Mouse (Mus musculus): Measurements from ENCODE around the gene Arhgap31. TPM values are rescaled to one million over a fixed set of nuclear protein-coding genes. Genes with fewer than 3 reads are reported as not detected.

Arhgap31 gene
- total RNA-seq, 2 experiments from 2014 or later = 0.14 to 1.7 TPM

- ATAC-seq (replicated peaks; ENCODE audit: low FRiP score, low TSS enrichment, poor library complexity, severe bottlenecking) = peak; percentile 39
These were observed 128.3 kb downstream of the Arhgap31 start for GRCm38 (mm10) chr16:38584761-38585160.

DNA sequence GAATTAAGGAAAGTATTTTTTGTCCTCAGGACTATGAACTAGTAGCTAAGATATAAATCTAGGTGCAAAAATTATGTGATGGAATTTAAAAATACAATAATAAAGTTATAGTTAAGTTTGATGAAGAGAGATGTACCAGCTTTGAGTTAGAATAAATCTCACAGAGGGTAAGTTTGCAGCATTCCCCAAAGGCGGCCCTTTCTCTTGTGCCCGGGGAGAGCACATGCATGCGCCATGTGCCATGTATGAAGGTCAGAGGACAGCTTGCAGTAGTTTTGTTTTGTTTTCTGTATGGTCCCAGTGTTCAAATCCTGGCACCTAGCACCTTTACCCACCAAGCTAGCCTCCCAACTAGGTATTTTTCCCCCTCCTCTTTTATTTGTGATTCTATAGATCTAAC, 141.6 kb downstream of the Arhgap31 start:
- no peak for ATAC-seq (replicated peaks; ENCODE audit: low FRiP score, low TSS enrichment, poor library complexity, severe bottlenecking)

- ATAC-seq (replicated peaks; ENCODE audit: low FRiP score, low TSS enrichment, poor library complexity, severe bottlenecking) = no peak
These were observed 144.9 kb downstream of the Arhgap31 start for GRCm38 (mm10) chr16:38568192-38568591.

GRCm38 (mm10) chr16:38563516-38563915, 149.6 kb downstream of the Arhgap31 start:
- ATAC-seq (replicated peaks; ENCODE audit: low FRiP score, low TSS enrichment, poor library complexity, severe bottlenecking) = no peak

GRCm38 (mm10) chr16:38562968-38563327, 150.1 kb downstream of the Arhgap31 start:
- ATAC-seq (replicated peaks; ENCODE audit: low FRiP score, low TSS enrichment, poor library complexity, severe bottlenecking) = peak; percentile 64

GRCm38 (mm10) chr16:38562131-38562967, 150.7 kb downstream of the Arhgap31 start:
- peak; percentile 96 for ATAC-seq (replicated peaks; ENCODE audit: low FRiP score, low TSS enrichment, poor library complexity, severe bottlenecking)

DNA sequence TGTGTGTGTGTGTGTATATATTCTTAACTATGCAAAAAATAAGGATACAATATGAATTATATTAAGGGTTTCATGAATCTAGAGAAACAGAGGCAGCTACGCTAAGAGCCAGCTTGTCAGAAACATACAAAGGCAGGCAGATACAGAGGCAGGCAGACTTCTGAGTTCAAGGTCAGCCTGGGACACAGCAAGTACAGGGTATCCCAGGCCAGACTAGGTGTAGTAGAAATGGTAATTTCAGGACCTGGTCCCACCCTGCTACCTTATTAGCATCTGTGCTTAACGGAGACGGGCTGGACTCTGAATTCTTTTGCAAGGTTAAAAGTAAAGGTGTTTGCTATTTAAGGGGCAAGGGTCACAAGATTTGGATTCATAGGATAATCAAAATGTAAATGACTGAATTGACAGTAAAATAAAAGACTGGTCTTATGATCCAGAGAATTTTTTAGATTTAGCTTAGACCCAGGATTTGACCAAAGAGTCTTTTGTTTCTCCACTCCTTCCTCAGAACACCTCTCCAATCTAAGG, 154.8 kb downstream of the Arhgap31 start, which contains the start of gene Tmem39a:
Gene Tmem39a (plus strand): TSS at position 478 of the 528 bp plus-strand sequence.
- ATAC-seq (replicated peaks; ENCODE audit: low FRiP score, low TSS enrichment, poor library complexity, severe bottlenecking) = no peak

DNA sequence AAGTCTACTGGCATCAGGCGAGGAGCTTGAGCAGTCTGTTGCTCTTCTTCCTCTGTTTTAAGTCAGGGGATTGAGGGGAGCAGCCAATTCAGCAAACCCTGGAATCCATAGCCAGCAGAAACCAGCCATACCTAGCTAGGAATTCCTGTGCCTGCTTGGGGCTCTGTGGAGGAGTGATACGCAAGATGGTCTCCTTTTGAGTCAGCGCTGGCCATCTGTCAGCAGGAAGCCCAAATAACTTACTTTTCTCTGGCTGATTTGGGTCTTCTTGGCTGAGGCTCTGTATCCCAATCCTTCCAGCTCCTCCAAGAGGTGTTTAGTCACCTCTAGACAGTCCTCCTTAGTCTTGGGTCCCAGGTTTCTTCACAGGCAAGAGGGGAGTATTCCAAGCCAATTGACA, 157.1 kb downstream of the Arhgap31 start:
- no peak for ATAC-seq (replicated peaks; ENCODE audit: low FRiP score, low TSS enrichment, poor library complexity, severe bottlenecking)

DNA sequence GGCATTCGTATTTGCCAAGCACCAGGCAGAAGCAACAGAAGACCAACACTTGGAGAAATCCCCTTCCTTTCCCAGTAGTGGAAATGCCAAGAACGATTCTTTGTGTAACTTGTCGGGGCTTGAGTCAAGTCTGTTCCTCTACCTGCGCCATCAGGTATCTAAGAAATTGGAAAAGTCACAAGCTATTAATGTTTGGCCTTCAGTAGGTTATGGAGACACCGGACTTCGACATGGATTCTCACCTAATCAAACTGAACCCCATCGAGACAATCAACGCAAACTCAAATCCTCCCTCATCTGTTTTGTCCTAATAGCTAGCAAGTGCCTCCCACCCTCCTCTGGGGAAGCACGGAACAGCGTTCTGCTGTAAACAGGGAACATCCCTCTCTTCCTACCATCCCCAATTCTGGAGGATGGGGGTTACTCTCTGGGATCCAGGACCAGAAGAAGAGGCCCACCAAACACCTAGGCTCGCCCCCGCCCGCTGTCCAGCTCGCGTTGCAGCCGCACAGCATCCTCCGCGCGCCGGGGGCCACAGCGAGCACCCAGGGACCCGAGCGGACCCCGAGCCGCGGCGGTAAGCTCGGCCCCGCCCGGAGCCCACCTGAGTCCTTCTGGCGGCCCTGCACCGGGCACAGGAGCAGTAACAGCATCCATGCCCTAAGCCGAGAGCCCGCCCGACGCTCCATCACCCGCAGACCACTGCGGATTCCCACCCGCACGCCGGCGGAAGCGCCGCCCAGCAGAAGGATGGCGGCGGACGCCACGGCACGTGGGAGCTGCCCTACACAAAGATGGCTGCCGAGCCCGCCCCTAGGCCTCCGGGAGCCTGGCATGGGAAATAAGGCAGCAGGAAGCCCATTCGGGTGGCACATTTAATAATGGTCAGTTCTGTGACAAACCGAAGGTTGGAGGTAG, 163.3 kb downstream of the Arhgap31 start, which contains the start of gene Poglut1:
Gene Poglut1 (minus strand): TSS at position 780 of the 918 bp plus-strand sequence.
- peak; percentile 93 for ATAC-seq (replicated peaks; ENCODE audit: low FRiP score, low TSS enrichment, poor library complexity, severe bottlenecking)

Other genes starting within 250 kb of the Arhgap31 start
- gene Timmdc1, start 190.6 kb downstream of the Arhgap31 start, total RNA-seq (2014; fragmentation: Nextera tagmentation) = 22.1 and 23.3 TPM in 2 replicates
- 32.0 and 33.0 TPM in 2 replicates for gene Timmdc1, start 190.6 kb downstream of the Arhgap31 start, total RNA-seq (2017)
- 22.2 and 32.6 TPM in 2 replicates for gene Poglut1, start 163.0 kb downstream of the Arhgap31 start, total RNA-seq (2014; fragmentation: Nextera tagmentation)
- gene Poglut1, start 163.0 kb downstream of the Arhgap31 start, total RNA-seq (2017) = 21.9 and 23.2 TPM in 2 replicates
- 32.5 and 48.5 TPM in 2 replicates for gene Tmem39a, start 154.6 kb downstream of the Arhgap31 start, total RNA-seq (2014; fragmentation: Nextera tagmentation)
- gene Tmem39a, start 154.6 kb downstream of the Arhgap31 start, total RNA-seq (2017) = 23.8 and 51.7 TPM in 2 replicates
- gene B4galt4, start 29.0 kb upstream of the Arhgap31 start, total RNA-seq (2014; fragmentation: Nextera tagmentation) = not detected in 2 replicates
- gene B4galt4, start 29.0 kb upstream of the Arhgap31 start, total RNA-seq (2017) = 1.8 and 2.9 TPM in 2 replicates
- gene Upk1b, start 87.1 kb upstream of the Arhgap31 start, total RNA-seq (2014; fragmentation: Nextera tagmentation) = not detected in 2 replicates
- not detected in 2 replicates for gene Upk1b, start 87.1 kb upstream of the Arhgap31 start, total RNA-seq (2017)
- gene 4930435E12Rik, start 115.5 kb upstream of the Arhgap31 start, total RNA-seq (2014; fragmentation: Nextera tagmentation) = not detected in 2 replicates
- not detected in 2 replicates for gene 4930435E12Rik, start 115.5 kb upstream of the Arhgap31 start, total RNA-seq (2017)
- gene Igsf11, start 179.4 kb upstream of the Arhgap31 start, total RNA-seq (2014; fragmentation: Nextera tagmentation) = not detected in 2 replicates
- gene Igsf11, start 179.4 kb upstream of the Arhgap31 start, total RNA-seq (2017) = not detected in 2 replicates